Comparison of ENCODE assay signal across 9 mouse cellular contexts in the genomic region with DNA sequence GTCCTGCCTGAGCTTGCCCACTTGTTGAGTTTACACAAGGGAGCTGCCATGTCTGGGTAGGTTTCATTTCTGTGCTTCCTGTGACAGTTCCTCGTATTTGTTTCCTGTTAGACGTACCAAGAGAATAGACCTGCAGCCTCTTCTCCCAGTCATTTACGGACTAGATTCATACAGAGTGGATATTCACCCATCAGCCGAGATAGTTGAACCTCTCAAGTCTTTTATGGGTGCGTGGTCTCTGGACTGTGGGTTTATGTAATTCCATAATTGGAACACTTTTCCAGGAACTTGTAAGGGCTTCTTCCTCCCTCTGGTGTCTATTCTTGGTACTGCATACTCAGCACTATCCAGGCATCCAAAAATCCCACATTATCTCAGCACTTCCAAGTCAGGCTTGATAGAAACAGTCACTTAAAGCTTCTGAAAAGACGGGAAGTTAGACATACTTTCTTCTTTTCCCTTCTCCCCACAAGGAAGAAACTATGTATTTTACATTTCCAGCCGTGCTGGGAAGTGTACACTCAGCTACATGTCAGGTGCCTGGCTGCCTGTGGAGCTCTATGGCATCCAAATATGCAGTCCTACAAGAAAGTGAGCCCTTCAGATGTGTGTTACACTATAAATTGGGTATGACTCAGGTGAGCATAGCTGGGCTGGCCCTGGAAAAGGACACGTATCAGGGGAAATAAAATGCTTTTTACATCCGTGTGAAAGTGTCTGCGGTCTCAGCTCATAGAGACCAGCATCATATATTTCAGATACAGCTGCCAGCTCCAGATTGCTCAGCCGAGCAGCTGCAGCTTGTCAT. TPM values are rescaled to one million over a fixed set of nuclear protein-coding genes. Genes with fewer than 3 reads are reported as not detected.
DNase-seq lines count a peak whose midpoint lies in the region; ATAC-seq and TF ChIP-seq lines count a peak whose summit lies in the region.
"Had no signal": no experiment of that assay in that cellular context is flagged by ENCODE, and none has a peak within 500 bp of the region (broad histone marks: within the 10 kb centered on the region; RNA-seq: fewer than 3 reads in every experiment).

No protein-coding gene starts in this region.

- no peak overlapping the region for H3K4me3 ChIP-seq in ES-E14 (ENCODE audit: insufficient read depth in 1 of 2, low read depth in 1 of 2, low read length in 2 of 2, poor library complexity in 1 of 2, severe bottlenecking in 1 of 2)
- H3K4me3 ChIP-seq in heart, embryonic 15.5 days: no peak overlapping the region
- H3K4me3 ChIP-seq in kidney, embryonic 16.5 days (ENCODE audit: low read length): peak overlapping the region; percentile 9; the same call in 1 of the 2 replicates
- H3K4me3 ChIP-seq in lung, embryonic 15.5 days: no peak overlapping the region
- H3K4me3 ChIP-seq: erythroblast, embryonic 14.5 days had no signal

- no peaks in the 10 kb centered on the region; the same call in 1 of the 2 replicates for H3K36me3 ChIP-seq in ES-E14 (ENCODE audit: control insufficient read depth, insufficient read depth, low read length, poor library complexity, severe bottlenecking)
- H3K36me3 ChIP-seq in heart, embryonic 15.5 days: no peaks in the 10 kb centered on the region
- no peaks in the 10 kb centered on the region for H3K36me3 ChIP-seq in kidney, embryonic 16.5 days (ENCODE audit: insufficient read depth, low read length)
- no peaks in the 10 kb centered on the region for H3K36me3 ChIP-seq in lung, embryonic 15.5 days

- WGBS in heart, embryonic 15.5 days: 61% methylated on average over 11 of the region's 11 CpGs
- WGBS in kidney, embryonic 16.5 days: 49% methylated on average over 11 of the region's 11 CpGs
- 52% methylated on average over 11 of the region's 11 CpGs for WGBS in lung, embryonic 15.5 days

- in situ Hi-C loops in ES-E14 (cut with MboI; ENCODE audit: low sequenced_read_pairs in 2 of 2, unreplicated experiment in 2 of 2): no loop called here

- H3K9ac ChIP-seq in ES-E14 (ENCODE audit: insufficient read depth, low read depth, low read length, poor library complexity, severe bottlenecking): no peak overlapping the region
- no peak overlapping the region for H3K9ac ChIP-seq in heart, embryonic 15.5 days
- H3K9ac ChIP-seq in kidney, embryonic 16.5 days (replicated peaks; ENCODE audit: low read length): no peak overlapping the region; the same call in 1 of the 2 replicates
- H3K9ac ChIP-seq in lung, embryonic 15.5 days: no peak overlapping the region

- H3K27ac ChIP-seq in ES-E14 (ENCODE audit: insufficient read depth, low read depth, low read length, poor library complexity, severe bottlenecking): no peak overlapping the region
- H3K27ac ChIP-seq in heart, embryonic 15.5 days: no peak overlapping the region
- peak overlapping the region; percentile 67; the same call in 1 of the 2 replicates for H3K27ac ChIP-seq in kidney, embryonic 16.5 days (ENCODE audit: low read length)
- no peak overlapping the region for H3K27ac ChIP-seq in lung, embryonic 15.5 days

- H3K27me3 ChIP-seq in heart, embryonic 15.5 days: no peaks in the 10 kb centered on the region
- H3K27me3 ChIP-seq in kidney, embryonic 16.5 days (ENCODE audit: insufficient read depth, low read length): no peaks in the 10 kb centered on the region
- no peaks in the 10 kb centered on the region for H3K27me3 ChIP-seq in lung, embryonic 15.5 days

- peak overlapping the region; percentile 41; the same call in 1 of the 2 replicates for H3K4me2 ChIP-seq in heart, embryonic 15.5 days
- peak overlapping the region; percentile 41 for H3K4me2 ChIP-seq in kidney, embryonic 16.5 days (replicated peaks; ENCODE audit: low read depth, low read length)
- H3K4me2 ChIP-seq in lung, embryonic 15.5 days: peak overlapping the region; percentile 18

- H3K9me3 ChIP-seq in ES-E14 (ENCODE audit: control insufficient read depth, insufficient read depth, low read depth, low read length): no peaks in the 10 kb centered on the region
- H3K9me3 ChIP-seq in heart, embryonic 15.5 days (replicated peaks): no peaks in the 10 kb centered on the region
- H3K9me3 ChIP-seq in kidney, embryonic 16.5 days (ENCODE audit: low read length): no peaks in the 10 kb centered on the region
- no peaks in the 10 kb centered on the region for H3K9me3 ChIP-seq in lung, embryonic 15.5 days

- H3K4me1 ChIP-seq in ES-E14 (ENCODE audit: control insufficient read depth in 2 of 2, insufficient read depth in 2 of 2, low read length in 2 of 2, poor library complexity in 1 of 2): peaks cover 2 to 3% of the 10 kb centered on the region in 2 experiments; a peak in 2 of 4 replicates
- H3K4me1 ChIP-seq in heart, embryonic 15.5 days (replicated peaks): no peaks in the 10 kb centered on the region
- peaks cover 22% of the 10 kb centered on the region for H3K4me1 ChIP-seq in kidney, embryonic 16.5 days (ENCODE audit: insufficient read depth, low read length)
- peaks cover 4% of the 10 kb centered on the region; the same call in 1 of the 2 replicates for H3K4me1 ChIP-seq in lung, embryonic 15.5 days

- ATAC-seq in common myeloid progenitor, adult 5-6 weeks (replicated peaks; ENCODE audit: low read depth, poor library complexity, severe bottlenecking): peak; percentile 84
- 0 out of 2 replicates have a peak, but pooled peaks have one; percentile 27 for ATAC-seq in heart, embryonic 15.5 days (replicated peaks; ENCODE audit: insufficient number of reproducible peaks, insufficient read depth, low FRiP score, low read depth)
- 0 out of 2 replicates have a peak, but pooled peaks have one; percentile 14 for ATAC-seq in kidney, embryonic 16.5 days (ENCODE audit: low FRiP score, low TSS enrichment)
- ATAC-seq in lung, embryonic 15.5 days (ENCODE audit: borderline replicate concordance, extremely low read depth, low FRiP score, low TSS enrichment): no peak
- ATAC-seq in erythroid progenitor cell, adult 5-6 weeks (replicated peaks; ENCODE audit: low FRiP score, poor library complexity, severe bottlenecking): no peak

- DNase-seq in 416B (ENCODE audit: low read depth) (peak; percentile 67), ES-E14 (ENCODE audit: low read depth, low spot score) (no peak)
- peak; percentile 54 for DNase-seq in retina, adult 2 months (ENCODE audit: low read depth, low spot score)

TF ChIP-seq in ES-E14, 5 proteins besides CTCF, POLR2A, EP300 and RAD21:
- no peak for TF ChIP-seq HCFC1 (IDR thresholded peaks at IDR 0.05; ENCODE audit: borderline replicate concordance, insufficient read depth, low read length)
- TF ChIP-seq CHD2 (IDR thresholded peaks at IDR 0.05; ENCODE audit: low read depth, low read length): no peak
- TF ChIP-seq MAFK (IDR thresholded peaks at IDR 0.05; ENCODE audit: insufficient read depth, low read depth, low read length): peak; percentile 93
- TF ChIP-seq ZC3H11A (IDR thresholded peaks at IDR 0.05; ENCODE audit: borderline replicate concordance, low read depth, low read length): 0 out of 2 replicates have a peak, but pooled peaks have one; percentile 35
- no peak for TF ChIP-seq ZNF384 (IDR thresholded peaks at IDR 0.05; ENCODE audit: low read depth, low read length)
TF ChIP-seq in ES-E14: peak in this region for 2.

RNA-seq across cellular contexts. Expression of a gene that starts 20.9 kb away (rescaled TPM):
- total RNA-seq in ES-E14 (2012; rRNA removed): 0.36 and 0.53 TPM in 2 replicates
- total RNA-seq in common myeloid progenitor, adult 5-6 weeks (2017): 0.05 and 0.69 TPM in 2 replicates
- polyA plus RNA-seq in heart, embryonic 15.5 days (2015; fragmentation: Nextera tagmentation; extraction: Ambion mirVana): 0.60 and 0.85 TPM in 2 replicates
- polyA plus RNA-seq in kidney, embryonic 16.5 days (2015; fragmentation: Nextera tagmentation; extraction: Ambion mirVana): 1.0 and 1.2 TPM in 2 replicates
- 0.56 and 0.59 TPM in 2 replicates for polyA plus RNA-seq in lung, embryonic 15.5 days (2015; fragmentation: Nextera tagmentation; extraction: Ambion mirVana)
- total RNA-seq in erythroid progenitor cell, adult 5-6 weeks (2015; ENCODE audit: low replicate concordance): not detected in 2 replicates
- 0.39 and 0.53 TPM in 2 replicates for total RNA-seq in erythroid progenitor cell, adult 5-6 weeks (2017; ENCODE audit: low replicate concordance)

RNA-seq across cellular contexts. Expression of a gene that starts 27.5 kb away (rescaled TPM):
- total RNA-seq in ES-E14 (2012; rRNA removed): 1.2 and 1.5 TPM in 2 replicates
- 3.3 and 5.2 TPM in 2 replicates for total RNA-seq in common myeloid progenitor, adult 5-6 weeks (2017)
- 2.4 and 3.1 TPM in 2 replicates for polyA plus RNA-seq in heart, embryonic 15.5 days (2015; fragmentation: Nextera tagmentation; extraction: Ambion mirVana)
- 5.6 and 6.7 TPM in 2 replicates for polyA plus RNA-seq in kidney, embryonic 16.5 days (2015; fragmentation: Nextera tagmentation; extraction: Ambion mirVana)
- polyA plus RNA-seq in lung, embryonic 15.5 days (2015; fragmentation: Nextera tagmentation; extraction: Ambion mirVana): 2.1 and 2.4 TPM in 2 replicates
- 0.72 and 2.9 TPM in 2 replicates for total RNA-seq in erythroid progenitor cell, adult 5-6 weeks (2015; ENCODE audit: low replicate concordance)
- 0.64 and 0.98 TPM in 2 replicates for total RNA-seq in erythroid progenitor cell, adult 5-6 weeks (2017; ENCODE audit: low replicate concordance)

Comparison
In these comparisons a context has a peak if more than half of its experiments do, and no peak if none do; other contexts are left out.
1. ATAC-seq: peak in common myeloid progenitor, adult 5-6 weeks (single experiment), heart, embryonic 15.5 days (single experiment) and kidney, embryonic 16.5 days (single experiment); none in lung, embryonic 15.5 days (single experiment) and erythroid progenitor cell, adult 5-6 weeks (single experiment).
2. Peak in every context shown above with its lines, with median percentiles within 50 percentile points of each other: H3K4me2 ChIP-seq.